Mouse (Mus musculus) CH12.LX (cell line): ENCODE data around the gene Reep6. TPM values are rescaled to one million over a fixed set of nuclear protein-coding genes. Genes with fewer than 3 reads are reported as not detected.

Source experiments
- DNase-seq: peaks from one replicate; pipeline ENCODE4 v3.0.0-alpha.2; 2013; ENCODE audit errors: extremely low read depth
- H3K27ac ChIP-seq: 2 replicates; pipeline ENCODE4 v1.5.1; 2012; ENCODE audit warnings: low read depth, mild to moderate bottlenecking, control low read depth, moderate library complexity; ENCODE audit not compliant: insufficient read depth
- H3K27me3 ChIP-seq: replicated peaks from 2 replicates; pipeline ENCODE3; 2012; ENCODE audit warnings: inconsistent platforms
- H3K36me3 ChIP-seq, 2 experiments: replicated peaks in 1 of 2; 2 replicates each; pipeline versions ENCODE3 to v1.6.1; 2012; ENCODE audit warnings: inconsistent platforms in 1 of 2, low read length in 1 of 2, mild to moderate bottlenecking in 1 of 2, mixed read lengths in 1 of 2, moderate library complexity in 1 of 2; ENCODE audit not compliant: control insufficient read depth in 1 of 2, insufficient read depth in 1 of 2
- H3K4me1 ChIP-seq, 2 experiments: 2 replicates each; pipeline ENCODE4 v1.6.1; 2012; ENCODE audit warnings: inconsistent platforms in 1 of 2, moderate library complexity in 1 of 2; ENCODE audit not compliant: insufficient read depth in 2 of 2, control insufficient read depth in 1 of 2
- H3K4me2 ChIP-seq: 2 replicates; pipeline ENCODE4 v1.6.1; 2012; ENCODE audit warnings: low read depth, mild to moderate bottlenecking, control low read depth; ENCODE audit not compliant: poor library complexity, insufficient read depth, severe bottlenecking
- H3K4me3 ChIP-seq, 3 experiments: fragments of 150-350 bp in 1 of 3; sonication (generic) in 1 of 3; replicated peaks in 1 of 3; 2 replicates each; pipeline versions ENCODE3 to v1.5.1; 2011 to 2012; ENCODE audit warnings: low read depth in 2 of 3, low read length in 2 of 3, mild to moderate bottlenecking in 2 of 3, moderate library complexity in 2 of 3, control low read depth in 1 of 3, improper control_type of control experiment in 1 of 3, inconsistent platforms in 1 of 3, mixed read lengths in 1 of 3; ENCODE audit not compliant: poor library complexity in 1 of 3
- H3K79me2 ChIP-seq: replicated peaks from 2 replicates; pipeline ENCODE4 v1.6.1; 2012; ENCODE audit warnings: mild to moderate bottlenecking, moderate library complexity; ENCODE audit not compliant: control insufficient read depth, poor library complexity, insufficient read depth, severe bottlenecking; ENCODE audit errors: extremely low read depth
- H3K9ac ChIP-seq: 2 replicates; pipeline ENCODE4 v1.6.1; 2012; ENCODE audit warnings: low read depth, mild to moderate bottlenecking, control low read depth, moderate library complexity; ENCODE audit not compliant: insufficient read depth
- H3K9me3 ChIP-seq: replicated peaks from 2 replicates; pipeline ENCODE3; 2012; ENCODE audit warnings: low read length, inconsistent platforms, mixed read lengths
- BHLHE40 ChIP-seq: IDR thresholded peaks from 2 replicates; pipeline ENCODE4 v1.6.1; 2011; ENCODE audit warnings: mild to moderate bottlenecking, low read depth, low read length, improper control_type of control experiment
- CHD1 ChIP-seq: IDR thresholded peaks from 2 replicates; pipeline ENCODE4 v1.6.1; 2012; ENCODE audit warnings: low read depth, low read length, improper control_type of control experiment, inconsistent platforms
- CTCF ChIP-seq, 2 experiments: IDR thresholded peaks in 1 of 2; conservative IDR thresholded peaks in 1 of 2; 2 replicates each; pipeline ENCODE4 v1.5.1; 2011 to 2012; ENCODE audit warnings: low read depth in 2 of 2, low read length in 2 of 2, improper control_type of control experiment in 1 of 2, inconsistent platforms in 1 of 2, mild to moderate bottlenecking in 1 of 2, moderate library complexity in 1 of 2
- E2F4 ChIP-seq: IDR thresholded peaks from 2 replicates; pipeline ENCODE4 v1.6.1; 2011; ENCODE audit warnings: low read depth, low read length, improper control_type of control experiment; ENCODE audit not compliant: insufficient replicate concordance
- ETS1 ChIP-seq: conservative IDR thresholded peaks from 2 replicates; pipeline ENCODE4 v1.6.1; 2012; ENCODE audit warnings: low read depth, mild to moderate bottlenecking, inconsistent platforms, low read length, improper control_type of control experiment, moderate library complexity
- IRF4 ChIP-seq: IDR thresholded peaks from 2 replicates; pipeline ENCODE4 v1.6.1; 2014; ENCODE audit warnings: low read depth, mild to moderate bottlenecking, inconsistent platforms, low read length, improper control_type of control experiment
- JUN ChIP-seq: IDR thresholded peaks from 2 replicates; pipeline ENCODE4 v1.6.1; 2011; ENCODE audit warnings: low read depth, mild to moderate bottlenecking, low read length, improper control_type of control experiment, moderate library complexity; ENCODE audit not compliant: insufficient read depth
- KAT2A ChIP-seq: IDR thresholded peaks from 2 replicates; pipeline ENCODE4 v1.6.1; 2012; ENCODE audit warnings: low read length, improper control_type of control experiment, inconsistent platforms; ENCODE audit not compliant: insufficient replicate concordance
- MAZ ChIP-seq: IDR thresholded peaks from 2 replicates; pipeline ENCODE4 v1.6.1; 2012; ENCODE audit warnings: low read depth, mild to moderate bottlenecking, inconsistent platforms, low read length, improper control_type of control experiment, moderate library complexity
- MXI1 ChIP-seq: IDR thresholded peaks from 2 replicates; pipeline ENCODE4 v1.6.1; 2011; ENCODE audit warnings: mild to moderate bottlenecking, low read depth, low read length, improper control_type of control experiment
- NRF1 ChIP-seq: IDR thresholded peaks from 2 replicates; pipeline ENCODE4 v1.6.1; 2014; ENCODE audit warnings: low read depth, mild to moderate bottlenecking, inconsistent platforms, low read length, improper control_type of control experiment, moderate library complexity
- PAX5 ChIP-seq: IDR thresholded peaks from 2 replicates; pipeline ENCODE4 v1.6.1; 2012; ENCODE audit warnings: low read length, inconsistent platforms, mixed read lengths
- POLR2A ChIP-seq: IDR thresholded peaks from 2 replicates; pipeline ENCODE4 v1.6.1; 2011; ENCODE audit warnings: low read depth, mild to moderate bottlenecking, improper control_type of control experiment, low read length
- POLR2AphosphoS2 ChIP-seq: IDR thresholded peaks from 2 replicates; pipeline ENCODE4 v1.6.1; 2011; ENCODE audit warnings: low read depth, low read length, improper control_type of control experiment
- RAD21 ChIP-seq: IDR thresholded peaks from 2 replicates; pipeline ENCODE4 v1.6.1; 2011; ENCODE audit warnings: low read depth, mild to moderate bottlenecking, low read length, improper control_type of control experiment, moderate library complexity
- SIN3A ChIP-seq: IDR thresholded peaks from 2 replicates; pipeline ENCODE4 v1.6.1; 2012; ENCODE audit warnings: low read length, improper control_type of control experiment, inconsistent platforms
- SMC3 ChIP-seq: IDR thresholded peaks from 2 replicates; pipeline ENCODE4 v1.6.1; 2011; ENCODE audit warnings: low read depth, low read length, improper control_type of control experiment
- USF2 ChIP-seq: conservative IDR thresholded peaks from 2 replicates; pipeline ENCODE4 v1.6.1; 2011; ENCODE audit warnings: low read depth, low read length, improper control_type of control experiment
- ZC3H11A ChIP-seq: IDR thresholded peaks from 2 replicates; pipeline ENCODE4 v1.6.1; 2012; ENCODE audit warnings: low read depth, mild to moderate bottlenecking, inconsistent platforms, low read length, improper control_type of control experiment
- ZKSCAN1 ChIP-seq: IDR thresholded peaks from 2 replicates; pipeline ENCODE4 v1.6.1; 2012; ENCODE audit warnings: low read depth, inconsistent platforms, low read length, improper control_type of control experiment, borderline replicate concordance
- ZMIZ1 ChIP-seq: IDR thresholded peaks from 2 replicates; pipeline ENCODE4 v1.6.1; 2012; ENCODE audit warnings: low read depth, mild to moderate bottlenecking, inconsistent platforms, low read length, improper control_type of control experiment
- ZNF384 ChIP-seq: IDR thresholded peaks from 2 replicates; pipeline ENCODE4 v1.6.1; 2012; ENCODE audit warnings: low read depth, low read length, improper control_type of control experiment, inconsistent platforms
- dilution Hi-C: fragments of 300-500 bp; cut with MboI; formaldehyde crosslinking; loops from 2 replicates; pipeline ENCODE4 v1.14.3; 2020; ENCODE audit warnings: low sequenced_read_pairs; ENCODE audit not compliant: extremely low pct_unique_long_range_greater_than_20kb, extremely low pct_ligation_motif_present
- in situ Hi-C: fragments of 300-500 bp; cut with MboI; formaldehyde crosslinking; loops from 3 replicates; pipeline ENCODE4 v1.14.3; 2019; ENCODE audit warnings: low sequenced_read_pairs, low pct_ligation_motif_present, low pct_unique_long_range_greater_than_20kb, mixed read lengths
- polyA plus RNA-seq: library from polyadenylated mRNA; unstranded; fragments of >175 nt; gene quantifications from 2 replicates; pipeline ENCODE4 v1.2.1, GENCODE M21; 2012; ENCODE audit warnings: low read depth; ENCODE audit not compliant: insufficient read length
- total RNA-seq, 2 experiments: library from RNA; depleted of rRNA; stranded (reverse); fragments of 300-350 nt in 1 of 2; fragments of >200 nt in 1 of 2; gene quantifications; 2 replicates each; pipeline ENCODE4 v1.2.3; 2012 to 2014

Gene Reep6
- total and polyA plus RNA-seq, 3 experiments: 0.48 to 7.5 (median 5.0) TPM

DNA sequence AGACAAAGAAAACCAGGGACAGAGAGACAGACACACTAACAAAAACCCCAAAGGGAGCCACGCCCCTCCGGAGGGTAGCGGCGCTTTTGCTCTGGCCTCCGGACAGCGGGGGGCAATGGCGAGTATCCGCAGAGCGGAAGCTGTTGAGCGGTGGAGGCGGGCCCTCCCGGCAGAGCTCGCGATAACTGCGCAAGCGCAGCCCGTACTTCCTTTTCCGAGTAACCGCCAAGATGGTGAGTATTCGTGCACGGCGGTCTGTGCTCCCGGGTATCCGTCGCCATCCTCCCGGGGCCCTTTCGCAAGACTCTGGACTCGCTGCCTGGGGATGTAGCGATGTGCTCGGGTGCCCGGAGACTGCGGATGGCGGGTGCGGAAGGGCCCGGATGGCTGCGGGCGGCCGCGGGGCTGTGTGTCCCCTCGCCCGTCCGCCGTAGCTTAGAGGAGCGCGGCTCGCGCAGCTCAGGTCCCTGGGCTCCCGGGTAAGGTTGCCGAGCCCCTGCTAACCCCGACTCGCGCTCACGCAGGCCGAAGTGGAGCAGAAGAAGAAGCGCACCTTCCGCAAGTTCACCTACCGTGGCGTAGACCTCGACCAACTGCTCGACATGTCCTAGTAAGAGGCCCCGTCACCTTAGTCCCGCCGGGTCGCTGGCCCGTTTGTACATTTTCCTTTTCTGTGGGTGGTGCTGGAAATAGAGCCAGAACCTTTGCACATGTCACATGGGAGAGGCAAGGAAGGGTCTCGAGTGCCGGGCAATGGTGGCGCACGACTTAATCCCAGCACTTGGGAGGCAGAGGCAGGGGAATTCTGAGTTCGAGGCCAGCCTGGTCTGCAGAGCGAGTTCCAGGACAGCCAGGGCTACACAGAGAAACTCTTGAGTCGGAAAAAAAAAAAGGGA lies 37.3 kb upstream of the Reep6 start, which contains the start of gene Rps15 (continued):
- TF ChIP-seq ETS1: no peak; the same call in 1 of the 2 replicates
- TF ChIP-seq JUN: no peak
- peak in 1 of 2 experiments; percentile 85; a peak in 2 of 4 replicates for TF ChIP-seq CTCF (conservative IDR thresholded peaks at IDR 0.05 in 1 of 2, IDR thresholded peaks at IDR 0.05 in 1 of 2; ENCODE audit: low read depth in 2 of 2, low read length in 2 of 2)
- TF ChIP-seq SIN3A: peak; percentile 68; the same call in 1 of the 2 replicates
- TF ChIP-seq RAD21: no peak; the same call in 1 of the 2 replicates
- TF ChIP-seq ZMIZ1: peak; percentile 98
- no peak for TF ChIP-seq BHLHE40
- peak; percentile 70; the same call in 1 of the 2 replicates for TF ChIP-seq MAZ
- TF ChIP-seq IRF4: peak; percentile 74
- no peak for TF ChIP-seq ZKSCAN1
- TF ChIP-seq SMC3: peak; percentile 31; the same call in 1 of the 2 replicates
- TF ChIP-seq E2F4: no peak
- peak; percentile 90 for TF ChIP-seq MXI1
- no peak for TF ChIP-seq ZNF384
- TF ChIP-seq ZC3H11A: no peak
- TF ChIP-seq NRF1: peak; percentile 88
- no peak for TF ChIP-seq USF2
- peak; percentile 99 for TF ChIP-seq POLR2A
- peak; percentile 95 for TF ChIP-seq KAT2A
- TF ChIP-seq POLR2AphosphoS2: peak; percentile 97

DNA sequence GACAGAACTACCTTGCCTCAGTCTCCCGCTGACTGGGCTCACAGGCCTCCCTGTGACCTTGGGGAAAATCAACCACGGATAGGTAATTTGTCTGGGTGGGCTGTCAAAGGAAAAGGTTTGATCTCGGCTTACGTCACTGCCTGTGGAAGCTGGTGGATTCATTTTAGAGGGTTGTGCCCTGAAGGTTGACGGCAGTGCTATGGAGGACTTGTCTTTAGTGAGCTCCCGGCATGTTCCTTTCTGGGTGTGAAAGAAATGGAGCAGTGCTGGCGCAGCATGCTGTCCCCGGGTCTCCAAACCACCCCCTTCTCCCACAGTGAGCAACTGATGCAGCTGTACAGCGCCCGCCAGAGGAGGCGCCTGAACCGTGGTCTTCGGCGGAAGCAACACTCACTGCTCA lies 36.4 kb upstream of the Reep6 start:
- DNase-seq: peak; percentile 31
- peaks cover 8 to 36% of the 10 kb centered on the region in 2 experiments; a peak in 3 of 4 replicates for H3K4me1 ChIP-seq

More for the DNA sequence above, 36.4 kb upstream of the Reep6 start:
- H3K27ac ChIP-seq: peak overlapping the region; percentile 36; the same call in 1 of the 2 replicates
- H3K9me3 ChIP-seq: peaks cover 3% of the 10 kb centered on the region
- peak overlapping the region; percentile 94 for H3K9ac ChIP-seq
- dilution Hi-C loops (no loop called here), in situ Hi-C loops (no loop called here)
- H3K4me3 ChIP-seq: peak overlapping the region; percentile 77 to 99 (median 84)
- peak; percentile 13; the same call in 1 of the 2 replicates for TF ChIP-seq MXI1
- peak in 1 of 2 experiments; percentile 23; a peak in 1 of 4 replicates for TF ChIP-seq CTCF (conservative IDR thresholded peaks at IDR 0.05 in 1 of 2, IDR thresholded peaks at IDR 0.05 in 1 of 2; ENCODE audit: low read depth in 2 of 2, low read length in 2 of 2)
- no peak for TF ChIP-seq BHLHE40
- TF ChIP-seq RAD21: no peak
- TF ChIP-seq PAX5: no peak
- 0 out of 2 replicates have a peak, but pooled peaks have one; percentile 28 for TF ChIP-seq CHD1
- H3K36me3 ChIP-seq: peaks cover 25 to 39% of the 10 kb centered on the region in 2 experiments
- peak overlapping the region; percentile 72 for H3K4me2 ChIP-seq
- peaks cover 2% of the 10 kb centered on the region for H3K27me3 ChIP-seq
- peaks cover 17% of the 10 kb centered on the region for H3K79me2 ChIP-seq
